Mouse (Mus musculus) heart, postnatal 0 days (tissue): ENCODE data around the gene D630045J12Rik.

Experiments used
- CTCF ChIP-seq: IDR thresholded peaks from 2 replicates; pipeline ENCODE4 v1.5.1; 2016; ENCODE audit warnings: antibody characterized with exemption, control low read depth, low read depth
- EP300 ChIP-seq: IDR thresholded peaks from 2 replicates; pipeline ENCODE4 v1.6.1; 2016; ENCODE audit warnings: antibody characterized with exemption, low read depth

DNA sequence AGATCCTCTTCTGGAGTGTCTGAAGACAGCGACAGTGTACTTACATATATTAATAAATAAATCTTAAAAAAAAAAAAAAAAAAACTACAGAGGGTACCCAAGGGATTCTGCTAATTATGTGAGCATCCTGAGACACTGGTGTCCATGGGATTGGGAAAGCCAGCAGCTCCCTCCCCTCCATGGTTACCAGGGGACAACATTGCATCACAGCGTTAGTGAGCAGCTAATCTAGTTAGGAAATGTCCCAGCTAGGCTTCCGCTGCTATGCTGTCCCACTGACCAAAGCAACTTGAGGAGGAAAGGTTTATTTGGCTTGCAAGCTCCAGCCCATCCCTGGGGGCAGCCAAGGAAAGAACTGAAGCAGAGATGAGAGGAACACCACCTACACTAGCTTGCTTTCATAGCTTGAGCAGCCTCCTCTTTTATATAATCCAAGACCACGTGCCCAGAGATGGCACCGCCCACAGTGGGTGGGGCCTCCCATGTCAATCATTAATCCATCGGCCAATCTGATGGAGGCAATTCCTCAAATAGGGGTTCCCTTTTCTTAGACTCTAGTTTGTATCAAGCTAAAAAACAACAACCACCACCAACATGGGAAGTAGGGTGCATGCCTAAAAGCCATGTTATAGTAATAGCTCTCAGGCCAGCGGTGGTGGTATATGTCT lies 17.7 kb downstream of the D630045J12Rik start:
- TF ChIP-seq EP300 (no peak), CTCF (no peak)
